Mouse (Mus musculus): ENCODE results near the gene Mmp1b.
"Not testable (repeated sequence)": the region's sequence is repeated elsewhere in the genome, so short reads cannot be mapped to it uniquely, and the experiment has no call there.

Mmp1b gene

DNA sequence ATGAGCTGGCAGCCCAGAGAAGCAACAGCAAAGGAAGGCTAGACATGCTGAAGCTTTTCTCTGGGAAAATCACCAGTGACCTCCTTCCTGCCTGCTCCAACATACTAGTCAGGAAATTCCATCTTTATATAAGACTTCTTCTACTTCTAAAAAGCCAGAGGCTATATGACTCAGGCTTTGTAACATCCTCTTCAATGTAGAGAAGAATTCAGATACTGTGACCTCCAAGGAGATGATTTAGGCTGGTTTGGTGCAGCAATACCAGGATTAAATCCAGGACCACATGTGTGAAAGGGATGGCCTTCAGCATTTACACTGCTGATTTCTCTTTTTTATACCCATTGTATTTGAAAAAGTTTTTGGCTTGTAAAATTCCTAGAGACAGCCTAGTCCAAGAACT is at the start of gene Mmp1b:
Gene Mmp1b, minus strand, starts transcription at position 101 of the 400 bp plus-strand sequence.
- no peak for DNase-seq

- not testable (repeated sequence) for DNase-seq
These were observed 8.7 kb upstream of the Mmp1b start for GRCm38 (mm10) chr9:7396556-7396955.

DNA sequence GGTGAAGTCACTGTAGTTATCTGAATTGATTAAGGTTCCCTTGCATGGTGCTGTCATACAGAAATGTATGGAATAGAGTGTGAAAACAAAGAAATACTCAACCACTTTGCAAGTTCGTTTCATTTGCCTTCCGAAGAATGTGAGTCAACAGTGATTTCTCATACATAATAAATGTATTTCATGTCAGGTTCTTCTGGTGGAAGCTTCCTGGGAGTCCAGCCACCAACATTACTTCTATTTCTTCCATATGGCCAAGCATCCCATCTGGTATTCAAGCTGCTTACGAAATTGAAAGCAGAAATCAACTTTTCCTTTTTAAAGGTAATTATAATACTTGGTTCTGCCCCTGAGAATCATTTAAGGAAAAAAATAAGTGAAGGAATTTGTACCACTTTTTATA is 33.3 kb downstream of the Mmp1b start:
- no peak for DNase-seq

DNA sequence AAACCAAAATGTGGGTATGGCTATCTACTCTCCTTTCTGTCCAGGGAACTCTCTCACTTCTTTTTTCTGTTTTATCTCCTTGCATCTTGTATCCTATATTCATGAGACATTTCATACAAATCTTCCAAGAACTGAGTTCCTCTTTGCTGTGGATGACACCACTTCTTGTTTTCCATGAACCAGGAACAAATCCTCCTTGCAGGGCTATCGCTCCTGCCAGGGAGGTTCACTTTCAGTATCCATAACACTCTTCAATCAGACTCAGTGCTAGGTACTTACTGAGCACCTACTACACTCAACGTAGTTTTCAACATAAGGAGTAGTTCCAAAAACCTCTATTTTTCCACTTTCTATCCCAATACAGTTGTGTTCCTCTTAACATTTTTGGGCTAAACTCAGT is 42.3 kb downstream of the Mmp1b start:
- DNase-seq, result no peak

GRCm38 (mm10) chr9:7344107-7344506 is 43.7 kb downstream of the Mmp1b start, which contains the start of gene Mmp12:
TSS of gene Mmp12 (plus strand) at chr9:7344381.
- no peak for DNase-seq

GRCm38 (mm10) chr9:7336740-7337483 is 50.9 kb downstream of the Mmp1b start:
- no peak for DNase-seq

DNA sequence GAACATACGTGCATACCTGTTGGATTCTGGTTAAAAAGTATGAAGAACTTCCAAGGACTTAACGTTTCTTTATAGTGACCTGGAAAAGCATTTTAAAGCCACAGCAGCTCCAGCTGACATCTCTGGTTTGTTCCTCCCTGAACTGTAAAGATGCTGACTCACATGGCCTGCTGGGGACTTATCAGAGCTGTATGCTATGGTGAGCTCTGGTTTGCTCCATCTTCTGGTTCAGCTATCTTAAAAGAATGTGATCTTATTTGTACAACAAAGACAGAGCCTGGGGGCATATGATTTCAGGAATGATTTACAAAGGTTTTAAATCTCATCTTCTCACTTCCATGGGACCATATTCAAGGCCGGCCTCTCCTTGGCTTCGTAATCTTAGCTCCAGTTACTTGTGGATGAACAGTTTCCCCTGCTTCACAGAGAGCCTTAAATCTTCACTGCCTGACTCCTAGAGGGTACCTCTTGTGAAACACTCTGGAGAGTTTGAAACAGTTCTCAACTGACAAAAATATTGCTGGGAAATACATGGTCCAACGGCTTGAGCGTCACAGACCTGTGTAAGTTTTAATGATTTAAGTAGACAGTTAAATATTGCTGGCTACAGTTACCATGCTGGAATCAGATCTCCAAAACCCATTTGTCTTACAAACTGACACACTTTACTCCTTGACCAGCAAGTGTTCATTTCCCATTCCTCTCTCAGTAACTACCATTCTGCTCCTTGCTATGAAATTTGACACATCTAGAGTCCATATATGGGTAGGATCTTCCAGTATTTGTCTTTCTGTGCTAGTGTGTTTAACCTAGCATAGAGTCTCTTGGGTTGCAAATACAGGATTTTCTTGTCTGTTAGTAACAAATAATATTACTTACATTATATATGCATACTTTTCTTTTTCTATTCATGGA is 51.8 kb downstream of the Mmp1b start:
- DNase-seq, result no peak

- no peak for DNase-seq
These were observed 56.0 kb downstream of the Mmp1b start for GRCm38 (mm10) chr9:7331847-7332246.

Data from kidney, postnatal 10 days (tissue).